Comparison of ENCODE assay signal across 8 mouse cellular contexts in genomic region chr19:33109941-33110371, GRCm38 (mm10).
A peak's percentile ranks its signal among the peaks of the same experiment; 100 is the strongest.
DNase-seq lines count a peak whose midpoint lies in the region; ATAC-seq and TF ChIP-seq lines count a peak whose summit lies in the region.

No protein-coding gene starts in this region.

- no peak overlapping the region for H3K27ac ChIP-seq in kidney, postnatal 0 days
- H3K27ac ChIP-seq in stomach, postnatal 0 days (replicated peaks) = 0 out of 2 replicates have a peak overlapping the region, but pooled peaks have one; percentile 6

- peak; percentile 10 to 42 for DNase-seq in cerebellum, postnatal 10 days
- no peak for DNase-seq in cerebellum, postnatal 25 days
- peak; percentile 13 for DNase-seq in retina, embryonic 14.5 days (ENCODE audit: low spot score)
- no peak for DNase-seq in retina, postnatal 1 day
- DNase-seq in kidney, postnatal 0 days (ENCODE audit: low spot score) = peak; percentile 54
- DNase-seq in stomach, postnatal 0 days (ENCODE audit: low spot score) = no peak
- no peak for DNase-seq in right cerebral cortex, postnatal 4 days
- DNase-seq in frontal cortex, postnatal 25 days (ENCODE audit: low spot score in 2 of 2) = no peak

- 0 out of 2 replicates have a peak, but pooled peaks cover 3% of the 10 kb centered on the region for H3K4me1 ChIP-seq in kidney, postnatal 0 days (replicated peaks; ENCODE audit: insufficient read depth, low read length)
- H3K4me1 ChIP-seq in stomach, postnatal 0 days (replicated peaks; ENCODE audit: control insufficient read depth, insufficient read depth) = no peaks in the 10 kb centered on the region

- H3K4me2 ChIP-seq in kidney, postnatal 0 days (ENCODE audit: low read length) = no peak overlapping the region
- no peak overlapping the region for H3K4me2 ChIP-seq in stomach, postnatal 0 days (replicated peaks; ENCODE audit: low read depth)

- no peak for TF ChIP-seq CTCF in kidney, postnatal 0 days (IDR thresholded peaks at IDR 0.05; ENCODE audit: low read depth)
- no peak for TF ChIP-seq CTCF in stomach, postnatal 0 days (IDR thresholded peaks at IDR 0.05; ENCODE audit: low read depth)

- ATAC-seq in kidney, postnatal 0 days (replicated peaks; ENCODE audit: low FRiP score, low read depth) = no peak
- peak; percentile 73; the same call in 1 of the 2 replicates for ATAC-seq in stomach, postnatal 0 days (ENCODE audit: low FRiP score, low TSS enrichment)

- WGBS in kidney, postnatal 0 days = 36% methylated on average over 6 of the region's 6 CpGs
- WGBS in stomach, postnatal 0 days = 50% methylated on average over 6 of the region's 6 CpGs

- H3K27me3 ChIP-seq in kidney, postnatal 0 days (ENCODE audit: insufficient read depth, low read length) = no peaks in the 10 kb centered on the region
- H3K27me3 ChIP-seq in stomach, postnatal 0 days (ENCODE audit: control insufficient read depth, insufficient read depth, low read length) = no peaks in the 10 kb centered on the region

- no peak for TF ChIP-seq EP300 in stomach, postnatal 0 days (optimal IDR thresholded peaks at IDR 0.05)

- H3K9me3 ChIP-seq in kidney, postnatal 0 days (replicated peaks; ENCODE audit: low read length) = no peaks in the 10 kb centered on the region
- H3K9me3 ChIP-seq in stomach, postnatal 0 days (ENCODE audit: control insufficient read depth, low read length) = no peaks in the 10 kb centered on the region

- no peak overlapping the region for H3K4me3 ChIP-seq in kidney, postnatal 0 days (replicated peaks; ENCODE audit: low read depth, low read length)
- H3K4me3 ChIP-seq in stomach, postnatal 0 days (ENCODE audit: low read depth, low read length) = no peak overlapping the region

- no peak overlapping the region for H3K9ac ChIP-seq in kidney, postnatal 0 days (ENCODE audit: low read depth, low read length)
- no peak overlapping the region for H3K9ac ChIP-seq in stomach, postnatal 0 days (ENCODE audit: low read length)

- H3K36me3 ChIP-seq in kidney, postnatal 0 days (ENCODE audit: insufficient read depth, low read length) = no peaks in the 10 kb centered on the region
- no peaks in the 10 kb centered on the region for H3K36me3 ChIP-seq in stomach, postnatal 0 days (ENCODE audit: control insufficient read depth, insufficient read depth, low read length)

Comparison
In these comparisons a context has a peak if more than half of its experiments do, and no peak if none do; other contexts are left out.
1. DNase-seq: peak in cerebellum, postnatal 10 days (2 of 2), retina, embryonic 14.5 days (single experiment) and kidney, postnatal 0 days (single experiment); none in cerebellum, postnatal 25 days (0 of 2), retina, postnatal 1 day (single experiment), stomach, postnatal 0 days (single experiment), right cerebral cortex, postnatal 4 days (single experiment) and frontal cortex, postnatal 25 days (0 of 2).